Mouse (Mus musculus) granulocyte monocyte progenitor cell, adult 5-6 weeks (primary cell): Measurements from ENCODE around the gene Gpr180. TPM values are rescaled to one million over a fixed set of nuclear protein-coding genes. Genes with fewer than 3 reads are reported as not detected.
"Not testable (repeated sequence)": the region's sequence is repeated elsewhere in the genome, so short reads cannot be mapped to it uniquely, and the experiment has no call there.

Experiments used
- ATAC-seq: replicated peaks from 2 replicates; pipeline ENCODE4 v1.8.0; 2016; ENCODE audit warnings: mild to moderate bottlenecking, moderate TSS enrichment, inconsistent platforms; ENCODE audit not compliant: poor library complexity, severe bottlenecking
- total RNA-seq, 2 experiments: library from RNA; stranded (forward) in 1 of 2; stranded (reverse) in 1 of 2; fragments of 200-712, 200-1000 nt in 1 of 2; fragments of >200 nt in 1 of 2; fragmentation: Nextera tagmentation in 1 of 2; gene quantifications; 2 replicates each; pipeline ENCODE4 v1.2.3; 2014 to 2017

Gene Gpr180
- total RNA-seq, 2 experiments from 2014 or later, result 12.7 to 15.0 TPM

DNA sequence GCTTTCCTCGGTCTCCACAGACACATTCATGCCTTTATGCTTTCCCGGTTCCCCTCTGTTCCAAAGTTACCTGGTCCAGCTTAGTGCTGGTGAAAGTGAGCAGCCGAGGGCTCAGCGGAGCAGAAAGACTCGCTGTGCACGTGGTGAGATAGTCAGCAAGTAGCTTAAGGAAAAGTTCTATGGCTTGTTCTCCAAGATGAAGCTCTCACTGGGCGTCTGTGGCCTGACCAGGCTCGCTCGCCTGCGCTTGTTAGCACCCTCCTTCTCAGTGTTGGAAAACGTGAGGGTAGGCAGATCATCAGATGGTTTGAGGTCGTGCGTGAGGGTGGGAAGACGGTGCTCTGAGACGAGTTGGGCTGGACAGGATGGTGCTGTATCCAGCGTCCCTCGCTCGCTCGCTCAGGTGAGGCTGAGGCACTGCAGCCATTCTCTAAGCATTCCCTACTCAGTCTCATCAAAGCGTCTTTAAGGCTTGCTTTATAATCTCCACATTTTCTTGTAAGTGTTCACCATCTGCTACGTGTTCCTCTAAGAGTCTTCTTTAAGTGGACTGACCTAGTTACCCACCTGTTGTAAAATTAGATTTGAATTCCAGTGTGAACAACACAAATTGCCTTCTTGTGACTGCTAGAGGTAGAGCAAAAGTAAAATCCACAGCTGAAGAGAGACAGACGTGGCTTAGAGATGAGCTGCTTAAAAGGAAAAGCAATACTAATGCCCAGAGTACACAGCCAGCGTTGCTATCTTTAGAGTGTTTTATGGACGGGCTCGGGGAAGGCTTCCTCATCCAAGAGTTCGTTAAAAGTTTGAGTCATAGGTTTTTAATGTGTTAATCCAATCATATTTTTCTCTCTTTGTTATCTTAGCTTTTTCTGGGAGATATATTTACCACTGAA is 13.9 kb downstream of the Gpr180 start:
- ATAC-seq, result no peak

- ATAC-seq, result no peak
Measured at GRCm38 (mm10) chr14:118151651-118152293, 14.8 kb downstream of the Gpr180 start.

GRCm38 (mm10) chr14:118152294-118152651 is 15.3 kb downstream of the Gpr180 start:
- no peak for ATAC-seq

- not testable (repeated sequence) for ATAC-seq
Measured at GRCm38 (mm10) chr14:118156056-118156455, 19.1 kb downstream of the Gpr180 start.

DNA sequence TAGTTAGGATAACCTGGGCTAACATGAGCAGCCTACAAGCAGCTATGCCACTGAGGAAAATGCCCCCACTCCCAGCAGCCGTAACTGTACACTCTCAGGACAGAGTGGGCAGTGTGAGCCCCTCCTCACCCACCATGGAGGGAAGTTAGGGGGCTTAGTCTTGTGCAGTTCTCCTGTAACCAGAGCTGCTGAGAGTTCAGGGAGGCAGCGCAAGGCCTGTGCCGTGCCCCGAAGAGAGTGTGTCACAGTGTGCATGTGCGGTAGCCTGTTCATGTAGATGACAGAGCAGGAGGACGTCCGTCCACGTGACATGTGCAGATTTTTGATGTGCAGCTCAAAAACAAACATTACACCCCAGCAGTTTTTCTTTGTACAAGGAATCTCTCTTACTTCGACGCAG is 19.8 kb downstream of the Gpr180 start:
- no peak for ATAC-seq

GRCm38 (mm10) chr14:118157146-118157545 is 20.2 kb downstream of the Gpr180 start:
- peak; percentile 81 for ATAC-seq

DNA sequence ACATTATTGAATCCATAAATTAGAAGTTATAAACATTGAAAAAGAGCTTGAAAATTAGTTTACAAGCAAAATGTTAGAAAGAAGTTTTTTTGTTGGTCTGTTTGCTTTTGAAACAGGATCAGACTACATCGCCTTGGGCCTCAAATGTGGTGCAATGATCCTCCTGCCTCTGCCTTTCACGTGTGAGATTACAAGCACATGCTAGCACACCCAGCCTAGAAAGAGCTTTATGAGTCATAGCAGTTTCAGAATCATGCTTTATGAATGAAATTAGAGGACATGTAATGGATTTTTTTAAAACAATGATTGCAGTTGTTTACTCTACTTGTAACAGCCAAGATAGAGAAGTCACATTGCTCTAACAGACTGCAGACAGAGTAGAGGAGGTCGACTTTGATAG is 24.8 kb downstream of the Gpr180 start:
- ATAC-seq, result no peak

DNA sequence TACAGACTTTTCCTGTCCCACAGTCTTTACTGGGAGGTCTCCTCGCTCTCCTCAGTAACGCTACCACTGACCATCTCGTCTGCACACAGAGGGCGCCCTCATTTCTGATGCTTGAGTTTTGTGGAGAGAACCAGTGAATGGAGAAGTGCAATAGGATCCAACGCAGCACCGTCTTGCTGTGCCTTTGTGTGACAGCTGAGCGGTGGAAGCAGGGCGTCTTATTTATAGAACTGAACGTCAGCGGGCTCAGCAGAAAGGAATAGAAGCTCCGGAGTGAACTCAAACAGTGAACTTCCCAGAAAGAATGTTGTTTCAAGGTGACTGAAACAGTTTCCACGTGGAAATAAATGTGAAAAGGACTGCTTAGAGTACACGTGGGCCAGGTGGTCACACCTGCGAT is 25.7 kb downstream of the Gpr180 start:
- ATAC-seq, result no peak

GRCm38 (mm10) chr14:118168776-118169175 is 31.8 kb downstream of the Gpr180 start:
- no peak for ATAC-seq

DNA sequence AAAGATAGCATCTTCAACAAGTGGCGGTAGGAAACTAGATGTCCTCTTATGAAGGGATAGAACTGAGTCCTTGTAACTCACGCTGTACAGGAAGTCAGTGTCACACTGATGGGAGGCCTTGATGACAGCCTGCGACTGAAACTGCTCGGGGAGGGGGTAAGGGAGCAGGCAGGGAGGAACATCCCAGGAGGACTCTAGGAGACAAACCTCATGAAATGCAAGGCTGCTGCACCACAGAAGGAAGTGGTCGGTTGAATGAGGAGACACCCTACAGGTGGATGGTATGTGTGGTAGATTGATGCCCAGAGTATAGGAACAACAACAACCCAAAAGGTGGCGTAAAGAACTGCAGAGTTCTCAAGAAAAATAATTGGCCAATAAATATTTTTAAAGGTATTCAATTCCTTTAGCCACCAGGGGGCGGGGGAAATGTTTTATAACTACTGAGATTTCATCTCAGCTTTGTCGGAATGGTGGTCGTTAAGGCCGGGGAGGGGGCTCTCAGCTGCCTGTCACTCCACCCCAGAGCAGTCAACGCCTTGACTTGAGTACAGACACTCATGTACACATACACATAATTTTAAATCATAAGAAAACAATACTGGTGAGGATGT is 36.7 kb downstream of the Gpr180 start:
- no peak for ATAC-seq

GRCm38 (mm10) chr14:118175071-118175693 is 38.2 kb downstream of the Gpr180 start:
- ATAC-seq, result no peak

DNA sequence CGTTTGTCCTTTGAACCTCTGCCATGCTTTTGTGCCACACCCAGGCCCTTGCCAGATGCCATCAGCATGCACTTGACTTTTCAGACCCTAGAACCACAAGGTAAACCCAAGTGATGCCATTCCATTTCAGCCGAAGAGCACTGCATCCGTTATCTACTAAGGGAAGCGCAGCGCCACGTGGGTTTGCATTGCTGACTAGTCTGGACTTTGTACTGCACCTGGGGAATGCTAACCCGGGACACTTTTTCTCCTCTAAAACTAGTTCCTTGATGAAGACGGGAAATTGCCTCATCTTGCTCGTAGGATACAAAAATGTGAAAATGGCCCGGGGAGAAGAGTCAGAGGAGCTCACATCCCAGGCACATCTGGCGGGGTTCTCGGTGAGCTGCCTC is 38.7 kb downstream of the Gpr180 start:
- ATAC-seq, result no peak

GRCm38 (mm10) chr14:118179251-118179650 is 42.3 kb downstream of the Gpr180 start:
- ATAC-seq, result no peak

- ATAC-seq, result no peak
Measured at GRCm38 (mm10) chr14:118179701-118180100, 42.7 kb downstream of the Gpr180 start.

DNA sequence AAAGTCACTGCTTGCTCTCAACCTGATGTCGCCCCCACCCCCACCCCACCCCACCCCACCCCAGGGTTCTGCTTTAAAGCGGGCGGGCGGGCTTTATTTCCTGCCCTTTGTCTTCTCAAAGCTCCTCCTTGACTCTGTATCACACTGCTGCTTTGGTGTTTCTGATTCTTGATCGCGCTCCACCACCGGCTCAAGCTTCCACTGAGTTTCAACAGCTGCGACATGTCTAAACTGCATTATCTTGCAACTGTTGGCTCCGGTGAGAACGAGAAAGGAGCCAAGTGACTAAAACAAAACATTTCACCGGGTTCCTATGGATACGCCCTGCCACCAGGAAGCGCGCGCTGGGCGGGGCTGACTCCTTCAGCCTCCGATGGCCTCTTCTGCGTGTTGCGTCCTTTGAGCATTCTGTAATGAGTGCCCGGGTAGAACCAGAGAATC is 43.2 kb downstream of the Gpr180 start:
- ATAC-seq, result peak; percentile 94

DNA sequence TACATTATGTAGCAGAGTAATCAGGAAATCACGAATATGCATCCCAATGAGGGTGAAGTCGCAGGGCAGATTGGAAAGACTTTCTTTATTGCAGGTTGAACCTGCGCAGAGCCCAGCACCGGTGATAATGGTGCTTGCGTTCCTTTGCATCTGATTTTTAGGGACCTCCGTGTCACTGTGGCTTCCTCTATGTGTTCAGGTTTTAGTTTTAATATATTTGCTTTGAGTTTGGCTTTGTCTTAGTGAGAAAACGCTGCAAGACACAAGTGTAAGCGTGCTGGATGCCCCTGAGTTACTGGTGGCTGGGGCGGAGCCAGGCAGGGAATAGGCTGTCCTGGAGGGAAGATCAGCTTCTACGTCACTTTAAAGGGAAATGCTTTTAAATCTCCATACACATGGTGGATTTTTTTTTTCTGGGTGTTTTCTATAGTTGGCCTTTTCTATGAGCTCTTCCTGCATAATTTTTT is 43.8 kb downstream of the Gpr180 start:
- ATAC-seq, result peak; percentile 69

- no peak for ATAC-seq
Measured at GRCm38 (mm10) chr14:118191442-118191841, 54.5 kb downstream of the Gpr180 start.

- ATAC-seq, result no peak
Measured at GRCm38 (mm10) chr14:118193001-118193628, 56.2 kb downstream of the Gpr180 start.

DNA sequence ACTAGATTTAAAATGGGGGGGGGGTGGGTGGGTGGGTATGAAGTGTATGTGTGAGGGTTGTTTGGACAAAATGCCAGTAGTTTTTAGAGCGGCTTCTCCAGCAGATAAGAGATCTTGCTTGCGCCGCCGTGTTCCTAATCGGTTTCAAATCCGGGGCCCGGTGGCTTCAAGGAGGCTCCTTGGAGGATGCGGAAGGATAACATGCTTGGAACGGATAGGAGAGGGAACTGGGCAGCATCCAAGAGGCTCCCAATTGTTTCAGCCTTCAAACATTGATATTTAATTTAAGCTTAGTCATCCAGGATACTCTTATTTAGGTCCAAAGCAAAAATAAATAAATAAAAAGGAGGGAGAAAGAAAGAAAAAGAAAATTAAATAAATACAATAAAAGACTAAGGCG is 56.7 kb downstream of the Gpr180 start:
- no peak for ATAC-seq

DNA sequence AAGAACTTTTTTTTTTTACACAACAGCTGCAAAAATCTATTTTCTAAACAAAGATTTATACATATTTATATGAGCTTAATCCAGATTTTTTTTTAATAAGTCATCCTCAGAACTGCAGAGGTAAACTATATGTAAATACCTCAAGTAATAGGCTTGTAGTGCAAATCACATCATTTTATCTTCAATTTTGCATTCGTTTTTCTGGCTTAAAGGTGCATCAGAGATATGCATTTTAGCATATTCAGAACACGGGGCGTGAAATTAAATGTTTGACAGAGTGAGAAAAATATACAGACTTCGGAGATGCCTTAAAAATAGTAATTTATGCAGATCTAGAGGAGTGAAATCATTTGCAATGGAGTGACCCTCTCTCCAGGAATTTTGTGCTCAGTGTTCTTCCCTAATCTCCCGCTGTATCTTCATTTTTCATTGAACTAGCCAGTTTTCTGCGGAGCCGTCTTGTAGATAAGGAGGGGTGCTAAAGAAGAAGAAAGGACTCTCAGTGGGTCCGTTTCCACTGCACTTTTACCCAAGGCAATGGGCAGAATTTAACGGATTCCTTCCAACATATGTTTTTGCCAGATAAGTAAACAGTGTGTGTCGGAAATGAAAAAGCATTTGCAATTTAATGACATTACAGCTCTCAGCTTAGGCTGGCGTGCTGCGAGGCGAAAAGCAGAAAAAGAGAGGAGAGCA is 57.4 kb downstream of the Gpr180 start:
- no peak for ATAC-seq
